Mouse (Mus musculus): ENCODE results near the gene Rbbp5.

GRCm38 (mm10) chr1:132528647-132529334 lies 51.6 kb downstream of the Rbbp5 start:
- TF ChIP-seq CTCF (IDR thresholded peaks at IDR 0.05; ENCODE audit: extremely low read depth, insufficient read depth, insufficient read length, insufficient replicate concordance), result no peak
- TF ChIP-seq POLR2A (IDR thresholded peaks at IDR 0.05; ENCODE audit: low read depth, low read length), result no peak

Data from spleen, adult 2 months (tissue).